Mouse (Mus musculus) CH12.LX (cell line): ENCODE results near the gene Cdh22.

ENCODE experiments used
- CTCF ChIP-seq, 2 experiments: IDR thresholded peaks in 1 of 2; conservative IDR thresholded peaks in 1 of 2; 2 replicates each; pipeline ENCODE4 v1.5.1; 2011 to 2012; ENCODE audit warnings: low read depth in 2 of 2, low read length in 2 of 2, improper control_type of control experiment in 1 of 2, inconsistent platforms in 1 of 2, mild to moderate bottlenecking in 1 of 2, moderate library complexity in 1 of 2
- ELF1 ChIP-seq: IDR thresholded peaks from 2 replicates; pipeline ENCODE4 v1.6.1; 2014; ENCODE audit warnings: low read depth, mild to moderate bottlenecking, inconsistent platforms, low read length, improper control_type of control experiment
- HCFC1 ChIP-seq: IDR thresholded peaks from 2 replicates; pipeline ENCODE4 v1.6.1; 2012; ENCODE audit warnings: low read depth, mild to moderate bottlenecking, inconsistent platforms, low read length, improper control_type of control experiment
- RCOR1 ChIP-seq: conservative IDR thresholded peaks from 2 replicates; pipeline ENCODE4 v1.6.1; 2012; ENCODE audit warnings: low read depth, mild to moderate bottlenecking, inconsistent platforms, low read length, improper control_type of control experiment

- TF ChIP-seq ELF1 (no peak; the same call in 1 of the 2 replicates), CTCF (conservative IDR thresholded peaks at IDR 0.05 in 1 of 2, IDR thresholded peaks at IDR 0.05 in 1 of 2; ENCODE audit: low read depth in 2 of 2, low read length in 2 of 2) (peak; percentile 94 to 96), RCOR1 (no peak), HCFC1 (no peak)
Observed at GRCm38 (mm10) chr2:165074937-165075336, 159.7 kb downstream of the Cdh22 start.
